Mouse (Mus musculus) frontal cortex, postnatal 10 days (tissue): ENCODE results near the gene Sh2d1b2.

Experiments
- DNase-seq, 2 experiments: peaks; one replicate each; pipeline ENCODE4 v3.0.0; 2022; ENCODE audit warnings: low spot score in 2 of 2, mixed read lengths in 1 of 2

Gene Sh2d1b2

DNA sequence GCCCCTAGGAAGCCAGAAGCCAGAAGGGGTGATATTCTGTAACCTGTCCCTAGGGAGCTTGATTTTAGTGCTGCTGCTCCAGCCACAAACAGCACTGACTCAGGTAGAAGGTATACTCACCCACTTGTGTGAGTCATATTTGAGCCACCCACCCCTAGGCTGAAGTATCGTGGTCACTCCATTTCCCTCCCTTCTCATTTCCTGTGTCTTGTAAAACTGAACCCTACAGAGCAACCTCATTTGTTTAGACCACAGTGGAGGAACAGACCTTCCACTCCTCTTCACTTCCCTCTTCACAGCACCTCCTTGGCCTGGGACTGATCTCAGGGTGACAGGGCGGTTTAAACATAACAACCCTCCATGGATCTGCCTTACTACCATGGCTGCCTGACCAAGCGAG is 44.5 kb downstream of the Sh2d1b2 start, which contains the start of gene Sh2d1b1:
Gene Sh2d1b1, plus strand, starts transcription at position 305 of the 400 bp plus-strand sequence.
- no peak for DNase-seq

DNA sequence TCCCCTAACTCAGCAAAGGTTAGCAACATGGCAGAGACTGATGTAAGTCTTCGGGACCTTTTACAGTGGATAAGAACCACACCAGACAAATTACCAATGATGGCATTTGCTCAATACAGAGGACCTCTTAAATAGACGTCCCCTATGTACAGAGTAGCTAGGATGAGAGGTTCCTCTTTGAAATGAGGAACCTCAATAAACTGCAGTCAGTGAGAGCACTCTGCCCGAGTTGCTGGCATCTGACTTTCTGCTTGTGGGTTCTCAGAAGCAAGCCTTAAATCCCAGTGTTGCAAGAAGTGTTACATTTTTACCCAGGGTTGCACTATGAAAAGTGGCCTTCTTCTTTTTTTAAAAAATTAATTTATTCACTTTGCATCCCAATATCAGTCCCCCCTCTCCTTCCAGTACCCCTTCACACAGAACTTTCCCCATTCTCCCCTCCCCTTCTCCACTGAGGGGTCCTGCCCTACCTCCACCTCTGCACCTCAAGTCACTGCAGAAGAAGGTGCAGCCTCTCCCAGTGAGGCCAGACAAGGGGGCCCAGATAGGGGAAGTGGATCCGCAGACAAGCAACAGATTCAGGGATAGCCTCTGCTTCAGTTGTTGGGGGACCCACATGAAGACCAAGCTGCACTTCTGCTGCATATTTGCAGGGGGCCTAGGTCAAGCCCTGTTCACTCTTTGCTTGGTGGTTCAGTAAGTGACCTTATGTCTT is 50.0 kb downstream of the Sh2d1b2 start:
- DNase-seq: no peak

DNA sequence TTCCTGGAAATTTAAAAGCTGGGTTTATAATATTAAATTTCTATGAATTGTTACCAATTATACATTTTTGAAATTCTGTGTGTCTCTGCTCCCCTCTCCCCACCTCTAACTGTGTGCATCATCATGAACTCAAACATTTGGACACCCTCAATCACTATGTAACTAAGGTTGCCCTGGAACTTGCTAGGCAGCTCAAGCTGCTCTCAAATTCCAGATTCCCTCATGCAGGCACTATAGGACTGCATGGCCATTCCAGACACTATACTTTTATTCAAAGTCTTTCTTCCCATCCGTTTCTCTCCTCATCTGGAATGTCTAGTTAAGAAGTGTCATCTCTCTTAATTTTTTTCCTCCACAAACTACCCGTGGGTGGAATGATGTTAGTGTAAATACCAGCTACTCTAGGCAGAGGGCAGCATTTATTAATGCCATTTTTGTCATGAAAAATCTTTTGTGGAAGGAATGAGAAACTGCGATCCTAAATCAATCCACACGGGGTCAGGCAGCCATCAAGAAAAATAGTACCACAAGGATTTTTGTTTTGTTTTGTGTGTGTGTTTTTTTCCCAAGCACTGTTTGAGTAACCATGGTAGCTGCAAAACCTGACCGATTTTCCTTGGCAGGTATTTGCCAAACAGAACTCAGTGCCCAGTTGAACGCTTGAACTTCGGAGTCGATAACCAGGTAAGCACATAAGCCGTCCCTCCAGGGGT is 59.8 kb downstream of the Sh2d1b2 start:
- peak; percentile 44 to 54 for DNase-seq

DNA sequence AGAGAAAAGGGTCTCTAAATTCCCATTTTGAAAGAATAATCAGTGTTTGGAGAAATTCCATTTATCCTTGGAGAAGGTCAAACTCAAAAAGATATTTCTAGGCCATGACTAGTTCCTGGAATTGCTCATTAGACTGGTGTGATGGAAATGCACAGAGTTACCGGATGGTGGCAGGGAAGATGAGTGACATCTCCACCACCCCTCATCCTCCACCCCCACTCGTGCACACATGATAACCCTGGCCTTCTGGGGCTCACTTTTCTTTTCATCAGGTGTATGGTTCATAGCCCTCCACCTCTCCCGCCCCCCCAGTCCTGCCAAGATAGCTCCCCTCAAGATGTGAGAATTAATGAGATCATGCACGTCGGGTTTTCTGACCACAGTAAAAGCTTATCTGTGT is 60.7 kb downstream of the Sh2d1b2 start:
- DNase-seq: no peak

DNA sequence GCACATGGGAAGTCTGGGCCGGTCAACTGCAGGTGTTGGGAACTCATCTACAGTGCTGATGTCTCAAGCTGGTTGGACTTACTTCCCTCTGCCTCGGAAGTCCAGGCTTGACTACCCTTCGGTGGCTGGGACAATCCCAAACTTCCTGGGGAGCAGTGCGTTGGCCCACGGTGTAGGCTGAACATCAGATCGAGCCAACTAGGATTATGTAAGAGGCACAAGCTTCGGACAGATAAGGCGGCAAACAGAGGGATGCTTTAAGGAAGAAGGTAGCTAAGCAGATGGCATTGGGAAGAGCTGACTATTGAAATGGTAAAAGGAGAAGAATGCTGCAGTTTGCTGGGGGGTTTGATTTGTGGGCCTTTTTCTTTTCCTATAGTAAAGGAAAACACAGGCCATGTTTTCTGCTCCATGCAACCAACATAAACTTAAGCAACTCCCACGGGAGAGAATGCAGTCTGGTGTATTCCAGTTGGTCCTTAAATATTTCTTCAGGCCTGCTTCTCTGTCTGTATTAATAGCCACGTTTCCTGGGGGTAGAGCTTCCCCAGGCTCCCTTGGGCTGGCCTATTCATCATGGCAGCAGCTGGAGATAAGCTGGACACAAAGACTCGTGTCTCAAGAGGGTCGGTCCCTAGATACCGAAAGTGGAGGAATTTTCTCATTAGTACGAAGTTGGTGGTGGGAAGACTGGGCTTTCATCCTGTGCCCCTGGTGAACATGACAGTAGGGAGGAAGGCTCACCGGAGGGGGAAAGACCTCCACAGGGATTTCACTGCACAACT is 62.4 kb downstream of the Sh2d1b2 start:
- DNase-seq: no peak

DNA sequence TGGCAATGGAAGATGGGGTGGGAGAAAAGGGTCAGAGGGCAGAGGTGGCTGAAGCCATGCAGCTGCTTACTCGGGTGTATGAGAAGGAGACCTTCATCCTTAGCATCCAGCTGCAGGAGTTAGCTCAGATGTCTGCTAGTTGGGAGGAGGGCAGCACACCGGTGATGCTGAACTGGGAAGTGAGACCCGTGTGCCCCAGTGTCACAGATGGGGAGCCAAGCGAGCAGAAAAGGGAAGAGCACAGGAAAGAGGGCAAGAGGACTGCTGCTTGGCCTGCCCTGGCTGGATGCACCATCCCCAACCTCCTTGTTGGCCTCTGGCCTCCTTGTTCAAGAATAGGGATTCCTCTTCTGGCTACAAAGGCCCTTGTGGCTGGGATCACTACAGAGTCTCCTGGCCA is 66.9 kb downstream of the Sh2d1b2 start:
- no peak for DNase-seq

DNA sequence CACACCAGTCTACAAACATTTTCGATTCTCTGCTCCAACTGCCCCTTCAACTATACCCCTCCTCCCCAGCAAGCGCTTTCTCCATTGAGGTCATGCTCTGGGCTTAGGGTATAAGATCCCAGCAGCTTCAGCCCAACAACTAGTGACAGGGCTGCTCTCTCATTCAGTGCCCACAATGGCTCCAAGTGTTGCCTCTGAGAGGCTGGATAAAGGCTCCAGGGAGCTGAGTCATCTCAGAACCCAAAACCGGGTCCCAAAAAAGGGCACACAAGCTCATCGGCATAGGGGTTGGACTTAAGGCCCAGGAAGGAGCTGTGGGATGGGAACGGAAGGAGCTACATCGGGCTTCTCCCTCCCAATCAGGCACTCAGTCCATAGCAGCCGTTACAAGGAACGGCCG is 69.1 kb downstream of the Sh2d1b2 start:
- DNase-seq: no peak

DNA sequence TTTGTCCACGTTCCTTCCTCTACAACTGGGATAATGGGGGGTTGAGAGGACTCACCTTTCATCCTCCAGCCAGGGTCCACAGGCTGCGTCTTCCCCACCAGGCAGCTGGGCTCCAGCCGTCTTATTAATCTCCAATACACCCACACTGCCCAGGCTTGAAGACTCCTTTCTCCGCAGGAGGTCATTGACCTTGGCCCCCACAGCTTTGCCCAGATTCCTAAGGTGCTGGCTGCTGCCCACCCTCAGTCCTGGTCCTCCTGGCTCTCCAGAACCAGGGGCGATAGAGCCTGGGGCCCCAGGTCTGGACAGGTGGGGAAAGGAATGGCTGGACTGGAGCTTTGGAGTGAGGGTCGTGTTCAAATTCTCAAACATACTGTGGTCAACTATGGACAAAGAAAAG is 69.9 kb downstream of the Sh2d1b2 start:
- no peak for DNase-seq

DNA sequence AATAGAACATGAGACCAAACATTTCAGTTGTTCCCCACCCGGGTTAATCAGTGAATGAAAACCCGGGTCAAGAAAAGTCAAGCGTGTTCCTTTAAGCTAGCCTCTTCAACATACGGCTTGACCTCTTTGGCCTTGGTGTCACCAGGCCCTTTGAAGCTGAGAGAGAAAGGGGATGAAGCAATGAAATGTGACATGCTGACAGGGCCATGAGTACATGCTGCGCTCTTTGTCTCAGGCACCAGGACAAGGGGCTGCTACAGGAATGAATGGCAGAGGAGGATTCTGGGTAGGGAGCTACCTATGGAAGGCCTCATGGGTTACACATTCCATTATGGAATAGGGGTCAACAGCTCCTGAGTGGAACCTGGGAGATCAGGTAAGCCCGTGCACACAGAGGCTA is 70.6 kb downstream of the Sh2d1b2 start:
- DNase-seq: no peak
